Mouse (Mus musculus): ENCODE data around the gene Sf3b4.

- TF ChIP-seq CTCF (conservative IDR thresholded peaks at IDR 0.05; ENCODE audit: insufficient read depth, insufficient read length, low read depth, low read length) (no peak), POLR2A (IDR thresholded peaks at IDR 0.05; ENCODE audit: low read depth, low read length) (no peak)
These were observed 10.2 kb downstream of the Sf3b4 start for GRCm38 (mm10) chr3:96182382-96182776.

Measured in kidney, adult 2 months (tissue).